Mouse (Mus musculus) cerebellum, adult 2 months (tissue): ENCODE results near the gene Limch1.

Source experiments
- CTCF ChIP-seq: fragments of 200-500 bp; IDR thresholded peaks from 2 replicates; pipeline ENCODE4 v1.5.1; 2011; ENCODE audit warnings: low read depth, mild to moderate bottlenecking, control low read depth, low read length, moderate library complexity, borderline replicate concordance; ENCODE audit not compliant: insufficient read depth
- POLR2A ChIP-seq: fragments of 200-500 bp; IDR thresholded peaks from 2 replicates; pipeline ENCODE4 v1.6.1; 2011; ENCODE audit warnings: low read length, control low read depth, borderline replicate concordance; ENCODE audit not compliant: insufficient read depth

DNA sequence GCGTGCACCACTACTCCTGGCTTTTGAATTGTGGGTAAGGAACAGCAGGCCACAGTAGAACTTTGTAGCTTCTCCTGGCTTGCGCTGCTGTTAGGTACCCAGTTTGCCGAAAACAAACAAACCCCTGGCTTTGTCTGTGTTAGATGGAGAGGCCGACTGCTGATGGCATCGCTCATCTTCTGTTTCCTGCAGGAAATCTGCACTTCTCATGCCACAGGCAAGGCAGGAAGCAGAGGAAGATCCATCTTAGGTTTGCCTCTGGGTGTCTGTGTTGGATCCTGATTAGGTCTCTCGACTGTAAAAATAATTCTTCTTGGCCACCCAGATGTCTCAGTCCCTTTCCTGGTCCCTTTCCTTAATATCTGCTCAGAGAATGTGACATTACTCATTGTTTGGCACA lies 51.7 kb downstream of the Limch1 start:
- TF ChIP-seq CTCF (no peak), POLR2A (no peak)
